Mouse (Mus musculus) kidney, adult 11 months (tissue): ENCODE results near the gene Mrgbp.

Experiments used
- DNase-seq: peaks from one replicate; pipeline ENCODE4 v3.0.0; 2022

Mrgbp gene

DNA sequence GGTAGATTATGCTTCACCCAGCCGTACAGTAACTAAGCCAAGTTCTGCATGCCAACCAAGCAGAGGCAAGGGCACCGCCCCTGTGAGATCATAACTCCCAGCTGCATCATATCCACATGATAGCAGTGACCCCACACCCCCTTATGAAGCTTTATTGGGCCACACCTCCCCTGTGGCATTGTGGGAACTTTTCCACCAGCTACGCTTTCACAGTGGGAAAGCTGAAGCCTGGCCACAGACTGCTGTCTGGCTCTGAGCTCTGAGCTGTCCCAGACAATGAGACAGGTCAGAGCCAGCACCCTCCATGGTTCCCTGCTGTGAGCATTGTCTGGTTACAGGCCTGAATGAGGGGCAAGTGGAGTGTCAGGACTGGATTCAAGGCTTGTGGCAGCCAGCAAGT is at the start of gene Mrgbp:
TSS of gene Mrgbp (plus strand) at position 303 of the 400 bp plus-strand sequence.
- no peak for DNase-seq

DNA sequence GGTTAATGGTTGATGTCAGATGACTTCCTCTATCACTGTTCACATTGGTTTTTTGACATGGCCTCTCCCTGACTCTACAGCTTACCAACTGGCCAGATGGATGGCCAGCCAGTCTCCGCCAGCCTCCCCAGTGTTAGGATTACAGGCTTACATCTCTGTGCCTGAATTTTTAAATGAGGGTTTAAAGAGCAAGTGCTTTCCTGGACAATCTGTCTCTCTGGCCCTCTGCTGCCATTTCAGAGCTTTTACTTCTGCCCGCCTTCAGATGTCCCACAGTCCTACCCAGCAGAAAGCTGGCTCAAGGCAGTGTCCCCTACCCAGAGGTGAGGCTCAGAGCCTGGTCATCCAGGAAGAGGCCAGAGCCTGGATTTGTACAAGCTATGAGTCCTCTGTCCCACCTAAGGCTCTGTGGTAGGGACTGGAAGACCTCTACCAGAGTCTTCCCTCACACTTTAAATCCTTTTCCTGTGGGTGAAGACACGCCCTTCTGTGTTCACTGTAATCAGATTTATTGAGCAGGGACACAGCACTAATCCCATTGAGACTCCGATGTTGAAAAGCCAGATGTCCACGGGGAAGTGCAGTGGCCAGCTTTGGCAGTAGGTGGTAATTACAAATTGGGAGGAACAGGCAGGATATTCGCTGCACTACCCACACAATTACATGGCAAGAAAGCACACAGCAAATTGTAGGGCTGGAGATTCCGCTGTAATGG is 49.3 kb upstream of the Mrgbp start:
- no peak for DNase-seq

GRCm38 (mm10) chr2:180532386-180532995 is 48.6 kb upstream of the Mrgbp start:
- no peak for DNase-seq

- no peak for DNase-seq
These were observed 47.9 kb upstream of the Mrgbp start for GRCm38 (mm10) chr2:180533237-180533636.

GRCm38 (mm10) chr2:180543675-180544074 is 37.4 kb upstream of the Mrgbp start:
- no peak for DNase-seq

- no peak for DNase-seq
These were observed 36.1 kb upstream of the Mrgbp start for GRCm38 (mm10) chr2:180545046-180545445.

- no peak for DNase-seq
These were observed 33.6 kb upstream of the Mrgbp start for GRCm38 (mm10) chr2:180547384-180548106.

GRCm38 (mm10) chr2:180552340-180552739 is 28.8 kb upstream of the Mrgbp start:
- no peak for DNase-seq

- DNase-seq: no peak
These were observed 25.9 kb upstream of the Mrgbp start for GRCm38 (mm10) chr2:180555219-180555618.

DNA sequence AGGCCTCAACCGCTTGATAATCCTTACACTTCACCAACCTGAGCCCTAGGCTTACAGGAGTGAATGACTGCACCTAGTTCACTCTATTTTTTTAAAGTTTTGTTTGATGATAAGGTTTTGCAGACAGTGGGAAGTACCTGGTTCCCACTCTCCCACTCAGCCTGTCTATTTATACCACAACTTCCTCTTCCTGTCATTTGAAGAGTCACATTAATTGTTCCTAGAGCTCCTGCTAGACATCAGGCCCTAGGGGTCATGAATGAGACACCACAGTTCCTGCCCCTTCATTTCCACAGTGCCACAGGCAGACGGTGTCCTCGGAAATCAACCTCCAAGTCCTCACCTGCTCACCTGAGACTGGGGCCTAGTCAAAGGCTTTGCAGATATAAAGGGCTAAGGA is 24.6 kb upstream of the Mrgbp start:
- DNase-seq: no peak

DNA sequence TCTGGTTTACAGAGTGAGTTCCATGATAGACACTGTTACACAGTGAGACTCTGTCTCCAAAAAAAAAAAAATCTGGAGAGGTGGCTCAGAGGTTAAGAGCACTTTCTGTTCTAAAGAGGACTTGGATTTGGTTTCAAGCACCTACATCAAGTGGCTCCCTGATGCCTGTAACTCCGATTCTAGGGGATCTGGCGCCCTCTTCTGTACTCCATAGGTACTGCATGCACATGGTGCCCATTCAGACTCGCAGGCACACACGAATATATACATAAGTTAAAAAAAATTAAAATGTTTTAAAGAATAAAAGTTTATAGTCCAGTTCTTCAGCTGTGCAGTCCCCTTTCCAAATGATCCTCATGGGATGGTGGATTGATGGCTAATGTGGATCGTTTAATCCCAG is 20.9 kb upstream of the Mrgbp start:
- no peak for DNase-seq

GRCm38 (mm10) chr2:180562146-180562545 is 19.0 kb upstream of the Mrgbp start:
- no peak for DNase-seq

GRCm38 (mm10) chr2:180563296-180563695 is 17.8 kb upstream of the Mrgbp start:
- no peak for DNase-seq

DNA sequence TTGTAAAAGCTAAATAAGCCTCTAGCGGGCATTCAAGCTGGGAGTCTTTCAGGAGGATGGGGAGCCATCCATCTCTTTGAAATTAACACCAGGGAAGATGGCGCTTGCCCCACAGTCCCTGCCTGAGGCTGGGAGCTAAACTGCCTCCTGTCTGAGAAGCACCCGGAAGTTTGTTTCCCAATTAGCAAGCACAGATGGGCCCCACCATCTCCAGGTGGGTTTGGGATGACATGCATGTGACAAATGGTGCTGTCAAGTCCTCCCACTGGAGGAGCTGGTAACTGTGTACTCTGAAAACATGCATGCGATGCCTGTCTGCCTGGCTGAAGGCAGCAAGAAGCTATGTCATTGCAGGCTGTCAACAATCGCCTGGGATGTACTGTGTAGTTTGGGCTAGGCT is 17.3 kb upstream of the Mrgbp start:
- no peak for DNase-seq

GRCm38 (mm10) chr2:180566240-180566913 is 14.7 kb upstream of the Mrgbp start:
- DNase-seq: peak; percentile 25

GRCm38 (mm10) chr2:180569028-180569643 is 12.0 kb upstream of the Mrgbp start:
- peak; percentile 68 for DNase-seq

DNA sequence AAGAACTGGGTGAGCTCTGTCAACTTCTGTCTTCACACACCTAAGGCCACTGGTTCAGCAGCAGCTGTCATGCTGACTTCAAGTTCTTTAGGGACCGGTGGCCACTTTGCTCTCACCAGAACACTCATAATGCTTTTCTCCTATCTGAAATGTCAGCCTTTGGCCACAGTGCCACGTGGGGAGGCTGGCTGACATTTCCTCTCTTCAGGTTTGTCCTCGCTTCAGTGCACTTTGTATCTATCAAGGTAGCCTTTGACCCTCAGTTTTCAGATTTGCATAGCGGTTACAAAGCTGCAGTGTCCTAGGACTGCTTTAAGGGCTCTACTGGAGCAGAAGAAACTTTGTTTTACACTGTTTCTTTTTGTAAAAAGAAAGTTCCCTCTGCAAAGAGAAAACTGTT is 4.6 kb upstream of the Mrgbp start:
- no peak for DNase-seq

DNA sequence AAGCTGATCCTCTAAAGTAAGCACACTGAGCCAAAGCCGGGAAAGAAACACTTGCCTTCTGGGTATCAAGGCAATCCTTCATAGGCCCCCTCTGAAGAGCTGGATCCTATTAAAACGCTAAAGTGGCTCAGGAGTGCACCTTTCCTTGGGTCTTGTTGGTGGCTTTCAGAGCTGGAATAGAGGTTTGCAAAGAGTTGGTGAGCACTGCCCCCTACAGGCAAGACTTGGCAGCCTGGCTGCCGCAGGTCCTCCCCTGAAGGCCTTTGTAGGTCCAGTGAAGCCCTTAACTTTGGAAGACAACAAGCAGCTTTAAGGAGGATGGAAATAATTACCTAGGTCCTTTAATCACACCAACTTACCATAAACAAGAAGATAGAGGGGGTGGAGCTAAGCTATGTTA is 2.4 kb upstream of the Mrgbp start:
- DNase-seq: peak; percentile 37

- DNase-seq: peak; percentile 95
These were observed 1.5 kb downstream of the Mrgbp start for GRCm38 (mm10) chr2:180582481-180583153.

DNA sequence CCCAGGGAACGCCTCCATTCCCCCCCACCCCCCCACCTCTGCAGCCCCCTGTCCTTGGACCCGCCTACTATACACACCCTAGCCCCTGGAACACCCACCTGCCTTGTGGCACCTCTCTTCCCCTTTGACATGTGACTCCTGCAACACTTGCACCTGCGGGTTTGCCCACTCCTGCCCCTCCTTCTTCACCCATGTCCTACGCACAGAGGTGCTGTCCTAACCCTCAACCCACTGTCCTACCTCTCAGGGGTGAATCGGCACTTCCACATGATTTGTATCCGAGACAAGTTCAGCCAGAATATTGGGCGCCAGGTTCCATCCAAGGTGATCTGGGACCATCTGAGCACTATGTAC is 2.0 kb downstream of the Mrgbp start:
- DNase-seq: peak; percentile 31

DNA sequence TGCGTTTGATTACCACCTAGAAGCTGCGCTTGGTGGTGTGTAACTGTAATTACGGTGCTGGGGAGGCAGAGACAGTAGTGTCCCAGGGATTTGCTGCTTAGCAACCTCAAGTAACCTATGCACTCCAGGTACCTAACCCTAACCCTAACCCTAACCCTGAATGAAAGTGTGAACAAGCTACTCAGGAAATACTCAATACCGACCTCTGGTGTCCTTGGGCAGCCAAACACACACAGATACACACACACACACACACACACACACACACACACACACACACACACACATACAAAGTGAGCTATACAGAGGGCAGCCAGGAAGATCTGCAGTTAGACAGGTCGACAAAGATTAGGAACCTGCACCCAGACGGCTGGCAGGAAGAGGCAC is 7.6 kb downstream of the Mrgbp start:
- no peak for DNase-seq

DNA sequence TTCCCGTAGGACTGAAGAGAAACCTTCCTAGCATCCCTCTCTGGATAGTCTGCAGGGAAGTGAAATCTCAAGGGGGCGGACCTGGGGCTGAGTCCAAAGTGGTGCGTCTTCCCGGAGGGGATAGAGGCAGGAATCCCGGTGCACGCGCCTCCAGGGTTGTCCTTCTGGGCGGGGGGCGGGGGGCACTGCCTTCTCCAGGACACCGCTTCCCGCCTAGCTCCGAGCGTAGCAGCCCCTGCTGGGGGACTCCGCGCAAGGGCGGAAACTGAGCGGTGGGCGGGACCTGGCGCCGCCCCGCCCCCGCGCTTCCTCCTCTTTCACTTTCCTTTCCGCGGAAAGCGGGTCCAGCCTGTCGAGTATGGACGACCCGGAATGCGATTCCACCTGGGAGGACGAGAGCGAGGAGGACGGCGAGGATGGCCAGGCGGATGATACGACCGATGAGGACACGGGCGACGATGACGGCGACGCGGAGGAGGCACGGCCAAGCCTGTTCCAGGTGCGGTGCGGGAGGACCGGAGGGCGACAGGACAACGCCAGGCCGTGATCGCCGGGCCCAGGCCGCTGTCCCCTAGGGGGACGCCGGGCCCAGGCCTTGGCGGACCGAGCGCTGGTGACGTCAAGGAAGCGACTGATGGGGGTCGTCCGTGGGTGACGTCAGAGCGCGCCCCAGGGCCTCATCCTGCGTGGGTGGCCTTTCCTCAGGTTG is 8.2 kb downstream of the Mrgbp start, which contains the start of gene Ogfr:
TSS of gene Ogfr (plus strand) at position 123 of the 709 bp plus-strand sequence.
- DNase-seq: peak; percentile 75
